Mouse (Mus musculus) forebrain, embryonic 16.5 days (tissue): ENCODE data around the gene Mapkapk2. TPM values are rescaled to one million over a fixed set of nuclear protein-coding genes. Genes with fewer than 3 reads are reported as not detected.

ENCODE experiments used
- ATAC-seq: fragments of 200-750 bp; cut with Nextera tagmentation; 2 replicates; pipeline ENCODE4 v1.8.0; 2017; ENCODE audit warnings: mild to moderate bottlenecking, moderate library complexity
- H3K27ac ChIP-seq: fragments of 300-500 bp; sonication (generic); 2 replicates; pipeline ENCODE4 v1.5.1; 2014; ENCODE audit warnings: low read length, control low read depth
- H3K27me3 ChIP-seq: fragments of 300-500 bp; sonication (generic); replicated peaks from 2 replicates; pipeline ENCODE4 v1.6.1; 2014; ENCODE audit warnings: low read length; ENCODE audit not compliant: control insufficient read depth, insufficient read depth
- H3K36me3 ChIP-seq: fragments of 300-500 bp; sonication (generic); 2 replicates; pipeline ENCODE4 v1.6.1; 2014; ENCODE audit not compliant: control insufficient read depth, insufficient read depth
- H3K4me1 ChIP-seq: fragments of 300-500 bp; sonication (generic); replicated peaks from 2 replicates; pipeline ENCODE4 v1.6.1; 2014; ENCODE audit warnings: low read length; ENCODE audit not compliant: control insufficient read depth, insufficient read depth
- H3K4me2 ChIP-seq: fragments of 300-500 bp; sonication (generic); 2 replicates; pipeline ENCODE4 v1.6.1; 2014; ENCODE audit warnings: mild to moderate bottlenecking, low read length, control low read depth
- H3K4me3 ChIP-seq: fragments of 300-500 bp; sonication (generic); replicated peaks from 2 replicates; pipeline ENCODE4 v1.5.1; 2014; ENCODE audit warnings: mild to moderate bottlenecking, low read length, control low read depth
- H3K9ac ChIP-seq: fragments of 300-500 bp; sonication (generic); replicated peaks from 2 replicates; pipeline ENCODE4 v1.6.1; 2014; ENCODE audit warnings: low read depth, low read length, control low read depth
- H3K9me3 ChIP-seq: fragments of 300-500 bp; sonication (generic); 2 replicates; pipeline ENCODE4 v1.6.1; 2016; ENCODE audit warnings: low read length; ENCODE audit not compliant: control insufficient read depth
- WGBS: fragments of 180-500 bp; shearing (Covaris S2); extraction: QIAGEN DNeasy Blood & Tissue Kit; methylation state at CpG from one replicate; pipeline ENCODE4 v1.1.7; 2014; 5-methylcytosine and 5-hydroxymethylcytosine counted together
- polyA plus RNA-seq: library from polyadenylated mRNA; unstranded; fragments of >200 nt; fragmentation: Nextera tagmentation; extraction: Ambion mirVana; gene quantifications from 2 replicates; pipeline ENCODE4 v1.2.1, GENCODE M21; 2015

Gene Mapkapk2
- polyA plus RNA-seq, 1 experiment from 2014 or later = 19.9 TPM

DNA sequence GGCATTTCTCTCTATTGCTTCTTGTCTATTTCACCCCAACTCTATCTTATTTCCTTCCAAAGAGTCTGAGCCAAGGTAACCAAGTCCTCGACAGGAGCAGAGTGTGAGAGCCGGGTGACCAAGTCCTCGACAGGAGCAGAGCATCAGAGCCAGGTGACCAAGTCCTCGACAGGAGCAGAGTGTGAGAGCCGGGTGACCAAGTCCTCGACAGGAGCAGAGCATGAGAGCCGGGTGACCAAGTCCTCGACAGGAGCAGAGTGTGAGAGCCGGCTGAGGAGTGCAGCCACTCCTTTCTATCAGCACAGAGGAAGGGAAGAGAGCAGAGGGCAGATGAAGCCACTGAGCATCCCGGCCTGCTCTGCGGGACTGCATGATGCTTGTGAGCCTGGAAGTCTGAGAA is 9.1 kb downstream of the Mapkapk2 start:
- ATAC-seq = no peak
- Histone ChIP-seq H3K36me3 (no peaks in the 10 kb centered on the region), H3K27me3 (no peaks in the 10 kb centered on the region), H3K4me1 (peaks cover 41% of the 10 kb centered on the region), H3K9me3 (no peaks in the 10 kb centered on the region), H3K4me2 (no peak overlapping the region), H3K27ac (no peak overlapping the region), H3K4me3 (no peak overlapping the region), H3K9ac (no peak overlapping the region)
- WGBS = 55% methylated on average over 11 of the region's 11 CpGs

GRCm38 (mm10) chr1:131086907-131087306 is 10.7 kb downstream of the Mapkapk2 start:
- Histone ChIP-seq H3K9me3 (no peaks in the 10 kb centered on the region), H3K27me3 (no peaks in the 10 kb centered on the region), H3K9ac (no peak overlapping the region), H3K4me1 (peaks cover 42% of the 10 kb centered on the region), H3K27ac (peak overlapping the region; percentile 49), H3K4me3 (no peak overlapping the region), H3K36me3 (no peaks in the 10 kb centered on the region), H3K4me2 (no peak overlapping the region)
- 43% methylated on average over 7 of the region's 7 CpGs for WGBS
- no peak; the same call in 1 of the 2 replicates for ATAC-seq

DNA sequence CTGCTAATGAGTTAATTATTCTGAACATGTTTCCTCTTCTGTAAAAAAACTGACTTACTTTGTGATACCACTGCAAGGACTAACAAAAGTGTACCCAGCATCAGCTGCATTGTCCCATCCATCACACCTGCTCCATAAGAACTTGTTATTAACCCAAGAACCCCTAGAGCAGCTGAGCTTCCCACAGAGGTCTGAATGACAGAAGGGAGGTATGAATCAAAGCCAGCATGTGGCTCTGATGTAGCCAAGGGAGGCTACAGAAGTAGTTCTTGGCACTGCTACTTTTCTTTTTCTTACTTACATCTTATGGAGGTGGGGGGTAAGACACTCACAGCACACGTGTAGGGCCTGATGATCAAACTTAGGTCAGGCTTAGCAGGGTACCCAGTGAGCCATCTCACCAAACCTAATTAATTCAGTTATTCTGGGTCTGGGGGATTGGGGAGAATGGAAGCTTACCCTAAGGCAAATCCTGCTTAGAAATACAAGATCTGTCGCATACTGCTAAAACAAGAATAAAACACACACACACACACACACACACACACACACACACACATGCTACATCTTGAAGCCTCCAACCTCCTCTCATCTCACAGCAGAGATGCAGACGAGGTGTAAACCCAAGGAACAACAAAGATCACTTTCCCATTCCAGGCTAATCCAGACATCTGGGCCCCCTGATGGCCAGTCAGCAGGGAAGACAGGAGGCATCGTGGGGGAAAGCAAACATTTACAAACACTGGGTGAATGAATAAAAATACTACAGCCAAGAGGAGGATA is 11.5 kb downstream of the Mapkapk2 start:
- peak overlapping the region; percentile 49; the same call in 1 of the 2 replicates for H3K27ac ChIP-seq
- no peak overlapping the region for H3K4me3 ChIP-seq
- H3K27me3 ChIP-seq = no peaks in the 10 kb centered on the region
- peaks cover 47% of the 10 kb centered on the region for H3K4me1 ChIP-seq
- no peaks in the 10 kb centered on the region for H3K9me3 ChIP-seq
- ATAC-seq = peak; percentile 53
- 5% methylated on average over 4 of the region's 4 CpGs for WGBS
- H3K4me2 ChIP-seq = no peak overlapping the region
- no peak overlapping the region for H3K9ac ChIP-seq
- H3K36me3 ChIP-seq = no peaks in the 10 kb centered on the region

- no peak overlapping the region for H3K9ac ChIP-seq
- 72% methylated on average over 3 of the region's 3 CpGs for WGBS
- peaks cover 41% of the 10 kb centered on the region for H3K4me1 ChIP-seq
- no peak for ATAC-seq
- H3K27me3 ChIP-seq = no peaks in the 10 kb centered on the region
- H3K4me2 ChIP-seq = no peak overlapping the region
- H3K4me3 ChIP-seq = no peak overlapping the region
- H3K9me3 ChIP-seq = no peaks in the 10 kb centered on the region
- no peak overlapping the region for H3K27ac ChIP-seq
- no peaks in the 10 kb centered on the region for H3K36me3 ChIP-seq
Measured at GRCm38 (mm10) chr1:131085272-131085671, 12.4 kb downstream of the Mapkapk2 start.

GRCm38 (mm10) chr1:131084289-131084688 is 13.3 kb downstream of the Mapkapk2 start:
- Histone ChIP-seq H3K27ac (peak overlapping the region; percentile 17; the same call in 1 of the 2 replicates), H3K9ac (no peak overlapping the region), H3K36me3 (no peaks in the 10 kb centered on the region), H3K4me1 (peaks cover 50% of the 10 kb centered on the region), H3K4me3 (no peak overlapping the region), H3K27me3 (no peaks in the 10 kb centered on the region), H3K4me2 (no peak overlapping the region), H3K9me3 (no peaks in the 10 kb centered on the region)
- ATAC-seq = no peak
- WGBS = 27% methylated on average over 8 of the region's 8 CpGs

- no peak for ATAC-seq
- 79% methylated on average over 4 of the region's 4 CpGs for WGBS
- peaks cover 54% of the 10 kb centered on the region for H3K4me1 ChIP-seq
Measured at GRCm38 (mm10) chr1:131083609-131084008, 14.0 kb downstream of the Mapkapk2 start.

DNA sequence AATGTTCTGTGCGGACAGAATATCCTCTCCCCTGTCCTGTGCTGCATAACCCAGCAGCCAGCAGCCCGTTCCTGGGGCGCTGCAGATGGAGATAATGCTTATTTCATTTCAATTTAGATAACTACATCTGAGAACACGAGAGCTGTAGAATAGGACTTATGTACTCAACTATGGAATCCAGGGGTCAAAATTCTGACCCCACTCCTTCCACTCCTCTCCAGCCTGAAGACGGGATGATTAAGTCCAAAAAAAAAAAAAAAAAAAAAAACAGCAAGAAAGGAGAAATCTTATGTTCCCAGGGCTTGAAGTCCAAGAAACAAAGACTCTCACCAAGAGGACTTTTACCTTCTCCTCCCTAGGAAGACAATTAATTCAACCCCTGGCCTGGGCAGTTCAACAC is 14.5 kb downstream of the Mapkapk2 start:
- H3K4me2 ChIP-seq = no peak overlapping the region
- WGBS = 89% methylated on average over 5 of the region's 5 CpGs
- peaks cover 55% of the 10 kb centered on the region for H3K4me1 ChIP-seq
- no peak overlapping the region for H3K4me3 ChIP-seq
- H3K27me3 ChIP-seq = no peaks in the 10 kb centered on the region
- no peaks in the 10 kb centered on the region for H3K9me3 ChIP-seq
- ATAC-seq = no peak
- H3K9ac ChIP-seq = no peak overlapping the region
- H3K36me3 ChIP-seq = no peaks in the 10 kb centered on the region
- H3K27ac ChIP-seq = no peak overlapping the region

More at GRCm38 (mm10) chr1:131083609-131084008, 14.0 kb downstream of the Mapkapk2 start:
- Histone ChIP-seq H3K9ac (no peak overlapping the region), H3K9me3 (no peaks in the 10 kb centered on the region), H3K4me2 (no peak overlapping the region), H3K27ac (no peak overlapping the region), H3K4me3 (no peak overlapping the region), H3K27me3 (no peaks in the 10 kb centered on the region), H3K36me3 (no peaks in the 10 kb centered on the region)

GRCm38 (mm10) chr1:131080686-131081085 is 16.9 kb downstream of the Mapkapk2 start:
- ATAC-seq = no peak
- peaks cover 46% of the 10 kb centered on the region for H3K4me1 ChIP-seq
- no peak overlapping the region for H3K27ac ChIP-seq
- no peaks in the 10 kb centered on the region for H3K36me3 ChIP-seq
- no peak overlapping the region for H3K4me2 ChIP-seq
- H3K9me3 ChIP-seq = no peaks in the 10 kb centered on the region
- no peak overlapping the region for H3K9ac ChIP-seq
- WGBS = 94% methylated on average over 1 of the region's 1 CpGs
- H3K4me3 ChIP-seq = no peak overlapping the region
- no peaks in the 10 kb centered on the region for H3K27me3 ChIP-seq

- H3K36me3 ChIP-seq = no peaks in the 10 kb centered on the region
- peaks cover 51% of the 10 kb centered on the region for H3K4me1 ChIP-seq
- no peak overlapping the region for H3K4me3 ChIP-seq
- H3K9ac ChIP-seq = no peak overlapping the region
- 72% methylated on average over 4 of the region's 4 CpGs for WGBS
- ATAC-seq = no peak
- H3K27ac ChIP-seq = peak overlapping the region; percentile 83
- no peaks in the 10 kb centered on the region for H3K27me3 ChIP-seq
- H3K9me3 ChIP-seq = no peaks in the 10 kb centered on the region
- no peak overlapping the region for H3K4me2 ChIP-seq
Measured at GRCm38 (mm10) chr1:131079762-131080161, 17.9 kb downstream of the Mapkapk2 start.
